Mouse (Mus musculus) monocyte, adult 5-6 weeks (primary cell): Measurements from ENCODE around the gene Gm6169. TPM values are rescaled to one million over a fixed set of nuclear protein-coding genes. Genes with fewer than 3 reads are reported as not detected.
"Not testable (repeated sequence)": the region's sequence is repeated elsewhere in the genome, so short reads cannot be mapped to it uniquely, and the experiment has no call there.

ENCODE experiments used
- ATAC-seq: fragments of 153-309, 156-312 bp; replicated peaks from 2 replicates; pipeline ENCODE4 v1.8.0; 2017; ENCODE audit warnings: mild to moderate bottlenecking; ENCODE audit not compliant: low TSS enrichment, insufficient number of reproducible peaks, severe bottlenecking, poor library complexity, low FRiP score
- total RNA-seq: library from RNA; stranded (forward); fragments of 200-1000, 200-491, 200-594 nt; gene quantifications from 3 replicates; pipeline ENCODE4 v1.2.3, GENCODE M21; 2017

Gm6169 gene
- total RNA-seq, result 1.2 to 5.6 TPM (median 1.3 TPM) in 3 replicates

DNA sequence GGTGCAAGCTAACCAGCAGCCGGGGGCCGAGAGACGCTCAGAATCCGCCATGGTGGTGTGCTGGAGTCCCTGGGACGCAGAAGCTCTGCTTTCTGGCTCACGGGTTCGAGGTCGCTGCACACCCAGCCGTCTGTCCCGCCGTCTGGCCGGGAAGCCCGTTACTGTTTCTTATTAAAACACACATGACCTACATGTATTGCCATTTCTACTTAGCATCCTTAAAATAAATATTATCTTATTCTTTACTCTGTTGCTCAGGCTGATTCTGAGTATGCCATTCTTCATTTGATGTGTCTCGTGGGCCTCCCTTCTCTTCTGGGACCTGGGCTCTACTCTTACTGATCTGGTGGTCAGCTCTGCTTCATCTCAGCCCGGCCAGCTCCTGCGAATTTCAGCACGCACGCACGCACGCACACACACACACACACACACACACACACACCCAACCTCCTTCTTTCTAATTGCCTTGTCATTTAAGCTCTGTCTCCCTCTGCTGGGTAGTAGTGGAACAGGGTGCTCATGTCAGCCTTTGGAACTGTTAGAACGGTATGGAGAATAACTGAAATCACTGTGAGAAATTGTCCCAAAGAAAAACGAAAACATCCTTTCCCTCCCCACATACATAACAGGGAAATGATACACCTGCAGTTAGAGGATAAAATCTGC, at the start of gene Gm6169:
Gene Gm6169, minus strand, starts transcription at position 51 of the 666 bp plus-strand sequence.
- ATAC-seq, result no peak; the same call in 1 of the 2 replicates

DNA sequence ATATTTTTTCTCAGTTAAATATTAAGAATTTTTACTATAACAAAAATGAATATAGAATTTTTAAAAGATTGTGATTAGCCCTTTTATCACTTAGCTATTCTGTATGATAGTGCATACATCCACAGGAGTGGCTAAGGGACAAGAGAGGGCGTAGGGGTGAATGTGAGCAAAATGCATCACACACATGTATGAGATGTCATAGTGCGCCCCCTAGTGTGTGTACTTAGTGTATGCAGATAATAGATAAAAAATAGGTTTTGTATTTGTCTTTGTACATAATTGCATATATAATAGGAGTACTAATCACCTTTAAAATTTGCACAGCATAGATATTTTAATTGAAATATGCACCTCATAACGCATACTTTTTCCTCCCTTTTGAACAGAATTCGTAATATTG, 46.8 kb upstream of the Gm6169 start:
- ATAC-seq, result peak; percentile 78

DNA sequence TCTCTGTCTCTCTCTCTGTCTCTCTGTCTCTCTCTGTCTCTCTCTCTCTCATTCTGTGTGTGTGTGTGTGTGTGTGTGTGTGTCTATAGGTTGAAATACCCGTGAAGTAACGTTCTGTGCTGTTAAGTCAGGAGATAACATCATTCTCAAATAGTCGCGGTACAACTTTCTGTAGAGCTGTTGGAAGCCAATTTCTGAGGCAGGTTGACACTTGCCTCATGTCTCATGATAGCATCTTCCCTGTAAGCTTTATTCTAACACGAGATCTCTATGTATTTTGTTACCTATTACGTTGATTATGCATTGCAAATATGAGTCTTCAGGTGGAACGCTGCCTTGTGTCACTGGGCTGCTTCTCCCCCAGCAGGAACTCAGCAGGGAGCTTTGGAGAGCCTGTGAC, 43.3 kb upstream of the Gm6169 start:
- no peak for ATAC-seq

DNA sequence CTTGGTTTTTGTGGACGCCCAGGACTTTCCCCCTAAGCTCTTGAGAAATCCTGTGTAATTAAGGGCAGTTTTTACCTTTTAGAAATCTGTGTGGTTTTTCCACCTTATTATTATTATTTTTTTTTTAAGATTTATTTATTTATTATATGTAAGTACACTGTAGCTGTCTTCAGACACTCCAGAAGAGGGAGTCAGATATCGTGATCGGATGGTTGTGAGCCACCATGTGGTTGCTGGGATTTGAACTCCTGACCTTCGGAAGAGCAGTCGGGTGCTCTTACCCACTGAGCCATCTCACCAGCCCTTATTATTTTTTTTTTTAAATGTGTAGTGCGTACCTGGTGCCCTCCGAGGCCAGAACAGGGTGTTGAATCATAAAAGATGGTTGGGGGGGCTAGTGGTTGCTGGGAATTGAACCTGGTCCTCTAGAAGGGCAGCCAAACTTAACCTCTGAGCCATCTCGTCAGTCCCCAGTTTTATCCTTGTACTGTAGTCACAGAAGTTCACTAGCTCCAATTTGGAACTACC, 39.4 kb upstream of the Gm6169 start:
- not testable (repeated sequence) for ATAC-seq

DNA sequence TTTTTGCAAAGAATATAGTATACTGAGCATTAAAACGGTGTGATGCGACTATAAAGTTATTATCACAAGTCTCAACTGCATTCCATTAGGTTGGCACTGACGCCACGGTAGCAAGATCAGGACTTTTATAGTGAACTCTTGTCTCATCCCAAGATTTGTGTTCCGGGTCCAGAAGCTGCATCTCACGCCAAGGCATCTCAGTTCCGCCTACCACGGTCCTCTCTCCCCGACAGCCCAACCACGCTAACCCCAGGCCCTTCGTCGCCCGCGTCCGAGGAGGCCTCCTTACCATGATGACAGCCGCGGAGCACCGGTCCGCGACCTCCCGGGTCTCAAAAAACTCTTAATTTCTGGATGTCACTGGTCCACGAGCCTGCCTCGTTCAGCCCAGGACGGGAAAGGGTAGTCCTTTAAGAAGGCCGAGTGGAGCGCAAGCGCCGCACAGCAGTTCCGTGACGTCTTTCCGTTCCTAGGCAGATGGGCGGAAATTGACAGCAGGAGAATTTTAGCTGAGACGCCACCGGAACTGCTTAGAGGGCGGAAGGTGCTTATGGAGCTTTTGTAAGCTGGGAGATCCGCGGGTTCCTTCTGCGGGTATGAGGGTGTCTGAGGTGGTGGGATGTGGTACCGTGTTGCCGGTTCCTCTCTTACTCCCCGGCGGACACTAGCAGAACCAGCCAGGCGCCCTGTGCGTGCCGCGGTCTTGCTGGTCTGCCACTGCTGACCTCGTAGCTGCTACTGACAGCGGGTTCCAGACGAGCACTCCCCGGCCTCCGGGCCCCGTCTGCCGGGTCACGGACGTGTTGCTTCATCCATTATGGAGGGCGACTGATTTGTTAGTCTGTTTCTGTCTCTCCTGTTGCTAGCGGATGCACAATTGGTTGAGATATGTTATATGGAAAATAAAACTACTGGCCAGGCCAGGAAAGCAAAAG, 38.7 kb upstream of the Gm6169 start, which contains the start of the genes Gfm2 and Nsa2:
Gene Gfm2, plus strand, starts transcription at position 472 of the 935 bp plus-strand sequence.
Gene Nsa2, minus strand, starts transcription at position 472 of the 935 bp plus-strand sequence.
- peak; percentile 98 for ATAC-seq

DNA sequence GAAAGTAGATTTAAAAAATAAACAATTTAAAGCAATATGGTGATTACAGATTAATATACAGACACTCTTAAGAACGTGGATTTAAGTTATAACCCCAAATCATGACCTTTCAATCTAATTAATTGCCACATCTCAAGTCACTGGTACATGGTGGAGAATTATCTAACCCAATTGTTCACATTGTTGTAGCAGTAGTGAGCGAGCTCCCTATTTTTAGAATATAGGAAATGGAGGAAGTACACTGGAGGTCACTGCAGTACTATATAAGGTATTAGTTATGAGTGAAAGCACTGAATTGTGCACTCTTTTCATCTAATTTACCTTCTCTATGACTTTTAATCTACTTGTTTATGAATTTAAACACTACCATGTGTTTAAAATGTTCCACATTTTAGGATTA, 31.4 kb upstream of the Gm6169 start:
- not testable (repeated sequence) for ATAC-seq

DNA sequence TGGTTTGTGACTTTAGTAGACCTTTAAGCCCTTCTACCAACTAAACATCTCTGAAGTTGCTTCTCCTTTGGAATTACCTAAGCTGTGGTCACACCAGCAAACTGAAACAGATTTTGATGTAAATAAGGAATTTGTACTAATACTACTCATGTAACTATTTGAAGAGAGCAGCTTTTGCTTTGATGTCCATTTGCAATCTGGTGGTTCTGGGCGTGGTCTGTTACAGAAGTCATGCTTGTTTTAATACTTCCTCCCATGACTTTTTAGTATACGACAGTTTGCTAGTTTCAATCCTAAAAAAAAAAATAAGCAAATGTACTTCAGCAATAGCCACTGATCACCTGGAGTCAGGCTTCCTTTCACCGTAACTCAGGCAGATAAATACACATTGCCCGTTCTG, 30.6 kb upstream of the Gm6169 start:
- peak; percentile 56; the same call in 1 of the 2 replicates for ATAC-seq

DNA sequence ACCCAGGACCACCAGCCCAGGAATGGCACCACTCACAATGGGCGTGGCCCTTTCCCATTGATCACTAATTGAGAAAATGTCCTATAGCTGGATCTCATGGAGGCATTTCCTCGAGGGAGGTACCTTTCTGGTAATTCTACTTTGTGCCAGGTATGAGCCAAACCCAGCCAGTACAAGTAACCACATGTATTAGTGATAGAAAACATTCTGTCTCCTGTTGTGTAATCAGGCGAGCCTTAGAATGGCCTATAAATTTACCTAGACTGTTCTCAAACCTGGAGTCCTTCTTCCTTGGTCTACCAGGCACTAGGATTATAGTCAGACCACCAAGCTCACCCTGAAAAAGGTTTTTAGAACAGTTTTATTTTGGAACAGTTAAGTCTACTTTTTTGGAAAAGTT, 22.3 kb upstream of the Gm6169 start:
- ATAC-seq, result no peak

DNA sequence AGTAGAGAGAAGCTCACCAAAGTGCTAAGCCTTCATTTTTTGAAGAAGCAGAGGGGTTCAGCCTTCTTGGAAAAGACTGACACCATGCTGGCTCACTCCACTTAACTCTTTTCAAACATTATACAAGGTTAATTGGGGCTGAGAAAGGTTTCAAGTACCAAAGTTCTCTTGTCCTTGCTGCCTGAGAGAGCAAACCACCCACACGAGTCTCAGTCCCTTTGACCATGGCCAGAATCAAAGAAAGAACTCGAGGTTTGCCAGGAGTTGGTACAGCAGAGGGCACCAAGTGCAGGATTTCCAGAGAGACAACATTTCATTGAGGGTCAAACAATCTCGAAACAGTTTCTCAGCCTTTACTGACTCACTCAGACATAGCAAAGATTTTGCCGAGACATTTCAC, 10.0 kb upstream of the Gm6169 start:
- ATAC-seq, result no peak

DNA sequence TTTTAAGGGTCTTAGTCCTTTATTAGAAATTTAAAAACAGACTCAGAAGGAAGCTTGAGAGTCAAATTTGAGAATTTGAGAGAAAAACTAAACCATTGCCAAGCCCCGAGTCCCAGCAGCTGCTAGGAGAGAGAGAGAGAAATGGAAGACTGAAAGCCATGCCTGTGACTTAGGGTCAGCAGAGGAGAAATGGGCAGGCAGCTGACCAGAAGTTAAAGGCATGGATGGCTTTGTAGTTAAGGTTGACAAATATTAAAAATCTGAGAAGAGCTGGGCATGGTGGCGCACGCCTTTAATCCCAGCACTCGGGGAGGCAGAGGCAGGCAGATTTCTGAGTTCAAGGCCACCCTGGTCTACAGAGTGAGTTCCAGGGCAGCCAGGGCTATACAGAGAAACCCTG, 8.7 kb upstream of the Gm6169 start:
- ATAC-seq, result not testable (repeated sequence)

DNA sequence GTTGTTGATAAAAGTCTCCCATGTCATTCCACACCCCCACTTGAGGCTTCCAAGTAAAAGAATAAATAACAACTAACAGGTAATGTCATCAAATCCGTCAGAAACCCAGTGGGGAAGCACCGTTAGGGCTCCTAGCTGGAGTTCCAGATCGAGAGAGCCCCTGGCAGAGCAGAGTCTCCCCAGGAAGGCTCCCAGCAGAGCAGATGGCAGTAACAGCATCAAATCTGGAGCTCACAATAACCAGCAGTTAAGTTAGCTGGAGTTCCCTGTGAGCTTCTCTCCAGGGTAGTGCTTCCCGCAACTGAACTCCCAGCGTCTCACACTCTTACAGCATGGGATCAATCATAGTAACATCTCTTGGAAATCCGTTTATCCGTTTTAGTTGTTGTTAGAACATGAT, 6.0 kb upstream of the Gm6169 start:
- ATAC-seq, result no peak

DNA sequence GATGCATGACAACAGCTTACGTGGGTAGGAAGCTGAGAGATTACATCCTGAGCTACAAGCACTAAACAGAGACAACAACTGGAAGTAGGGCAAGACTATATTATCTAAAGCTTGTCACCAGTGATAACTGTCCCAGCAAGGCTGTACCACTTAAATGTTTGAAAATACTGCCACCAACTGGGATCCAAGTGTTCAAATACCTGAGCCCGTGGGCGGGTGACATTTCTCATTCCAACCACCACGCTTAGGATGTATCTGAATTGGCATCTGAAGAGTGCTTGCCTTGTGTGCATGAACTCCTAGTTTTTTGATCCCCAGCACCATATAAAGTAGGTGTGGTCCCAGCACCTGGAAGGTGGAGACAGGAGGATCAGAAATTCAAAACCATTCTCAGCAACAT, 3.3 kb downstream of the Gm6169 start:
- no peak for ATAC-seq

DNA sequence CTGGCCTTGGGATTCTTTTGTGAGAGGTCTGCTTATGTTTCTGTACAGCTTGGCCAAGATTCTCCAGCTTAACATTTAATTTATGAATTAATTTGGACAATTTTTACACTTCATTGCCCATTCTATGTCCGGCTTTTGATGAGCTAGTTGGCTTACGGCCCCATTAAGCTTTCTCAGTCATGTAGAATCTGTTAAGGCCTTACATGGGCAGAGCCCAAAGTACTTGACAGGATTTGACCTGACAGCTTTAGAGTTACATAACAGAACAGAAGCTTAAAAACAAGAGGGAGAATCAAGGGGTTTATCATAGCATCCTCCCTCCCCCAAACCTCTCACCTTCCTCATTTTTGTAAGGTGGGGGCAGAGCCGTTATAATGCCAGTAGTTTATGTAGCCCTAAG, 10.9 kb downstream of the Gm6169 start:
- no peak for ATAC-seq

DNA sequence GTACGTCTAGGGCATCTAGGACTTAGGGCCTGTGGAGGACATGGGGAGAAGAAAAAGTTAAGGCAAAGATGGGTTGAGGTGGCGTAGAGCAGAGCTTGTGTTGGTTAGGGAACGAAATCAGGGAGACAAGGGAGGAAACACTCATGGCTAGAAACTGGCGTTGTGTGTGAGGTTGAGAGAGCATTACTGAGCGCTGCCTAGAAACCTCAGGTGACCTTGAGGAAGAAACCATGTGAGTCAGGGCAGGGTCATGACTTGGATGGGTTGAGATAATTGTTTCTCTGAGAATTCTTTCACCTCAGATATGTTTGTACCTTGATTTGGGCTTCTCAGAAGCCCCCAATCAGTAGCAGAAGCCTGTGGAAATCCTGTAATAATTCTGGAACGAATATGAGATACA, 11.6 kb downstream of the Gm6169 start:
- no peak for ATAC-seq

DNA sequence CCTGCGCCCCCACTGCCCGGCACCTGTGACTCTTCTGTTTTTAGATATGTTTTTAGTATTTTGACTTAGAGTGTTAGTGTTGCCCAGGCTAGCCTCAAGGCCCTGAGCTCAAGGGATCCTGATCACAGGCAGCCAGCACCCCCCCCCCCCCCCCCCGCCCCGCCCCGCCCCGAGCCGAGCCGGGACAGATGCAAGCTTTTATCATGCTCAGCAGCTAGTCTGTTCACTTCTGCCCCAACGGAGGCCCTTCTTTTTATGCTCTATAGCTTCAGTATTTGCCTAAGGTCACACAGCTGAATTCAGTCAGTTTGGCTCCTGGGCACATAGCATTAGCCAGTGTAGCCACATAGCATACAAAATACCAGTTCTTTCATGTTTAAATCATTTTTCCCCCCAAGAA, 12.7 kb downstream of the Gm6169 start:
- ATAC-seq, result no peak

DNA sequence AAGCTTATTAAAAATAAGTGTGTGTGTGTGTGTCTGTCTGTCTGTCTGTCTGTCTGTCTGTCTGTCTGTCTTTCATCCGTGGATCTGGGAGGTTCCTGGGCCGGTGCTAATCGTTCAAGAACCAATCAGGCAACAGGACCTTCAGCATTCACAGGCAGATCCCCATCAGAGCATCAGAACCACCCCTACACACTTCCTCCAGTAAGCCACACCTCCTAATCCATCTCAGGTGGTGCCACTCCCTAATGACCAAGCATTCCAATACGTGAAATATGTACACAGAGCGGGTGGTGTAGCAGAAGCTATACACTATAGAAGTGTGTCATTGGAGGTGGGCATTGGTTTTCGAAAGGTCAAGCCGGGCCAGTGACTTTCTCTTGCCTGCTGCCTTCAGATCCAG, 16.6 kb downstream of the Gm6169 start:
- no peak for ATAC-seq

DNA sequence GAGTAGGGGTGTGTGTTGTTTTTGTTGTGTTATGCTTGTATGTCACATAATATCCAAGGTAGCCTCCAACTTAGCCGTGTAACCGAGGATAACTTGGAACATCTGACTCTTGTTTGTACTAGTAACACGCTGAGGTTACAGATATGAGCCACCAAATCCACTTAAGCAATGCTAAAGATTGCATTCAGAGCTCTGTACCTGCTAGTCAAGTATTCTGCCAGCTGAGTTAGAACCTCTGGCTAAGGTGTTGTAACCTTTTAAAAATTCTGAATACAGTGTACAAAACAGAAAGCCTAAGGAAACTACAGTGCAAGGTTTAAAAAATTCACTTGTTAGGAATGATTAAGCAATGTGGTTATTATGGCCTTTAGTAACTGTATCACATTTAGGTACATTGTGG, 18.4 kb downstream of the Gm6169 start:
- ATAC-seq, result no peak

DNA sequence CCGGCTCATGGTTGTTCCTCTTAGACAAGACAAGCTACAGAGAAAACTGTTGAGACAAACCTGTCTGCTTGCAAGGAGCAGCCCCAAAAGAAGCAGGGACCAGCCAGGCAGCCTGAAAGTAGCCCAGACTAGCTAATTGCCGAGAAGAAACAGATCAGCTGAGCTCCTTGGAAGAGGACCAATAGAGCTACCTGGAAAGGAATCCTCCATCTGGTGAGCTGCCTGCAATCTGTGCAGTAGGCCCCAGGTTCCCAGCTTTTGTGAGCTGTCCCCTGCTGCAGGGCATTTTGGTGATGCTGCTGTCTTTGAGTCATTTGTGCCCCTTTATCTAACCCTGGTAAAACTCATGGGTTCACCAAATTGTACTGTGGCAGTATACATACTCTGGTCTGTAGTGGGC, 18.8 kb downstream of the Gm6169 start:
- no peak for ATAC-seq

DNA sequence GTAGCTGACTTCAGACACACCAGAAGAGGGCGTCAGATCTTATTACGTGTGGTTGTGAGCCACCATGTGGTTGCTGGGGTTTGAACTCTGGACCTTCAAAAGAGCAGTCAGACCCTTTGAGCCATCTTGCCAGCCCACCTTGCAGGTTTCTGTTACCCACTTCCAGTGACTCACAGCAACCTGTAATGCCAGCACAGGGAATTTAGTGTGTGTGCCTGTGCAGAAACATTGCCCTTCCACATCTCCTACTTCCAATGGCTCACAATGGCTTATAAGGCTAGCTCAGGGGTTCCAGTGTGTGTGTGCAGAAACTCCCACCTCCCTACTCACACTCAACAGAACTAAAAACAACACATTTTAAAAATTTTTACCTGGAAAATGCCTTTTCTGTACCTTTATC, 21.5 kb downstream of the Gm6169 start:
- no peak for ATAC-seq

DNA sequence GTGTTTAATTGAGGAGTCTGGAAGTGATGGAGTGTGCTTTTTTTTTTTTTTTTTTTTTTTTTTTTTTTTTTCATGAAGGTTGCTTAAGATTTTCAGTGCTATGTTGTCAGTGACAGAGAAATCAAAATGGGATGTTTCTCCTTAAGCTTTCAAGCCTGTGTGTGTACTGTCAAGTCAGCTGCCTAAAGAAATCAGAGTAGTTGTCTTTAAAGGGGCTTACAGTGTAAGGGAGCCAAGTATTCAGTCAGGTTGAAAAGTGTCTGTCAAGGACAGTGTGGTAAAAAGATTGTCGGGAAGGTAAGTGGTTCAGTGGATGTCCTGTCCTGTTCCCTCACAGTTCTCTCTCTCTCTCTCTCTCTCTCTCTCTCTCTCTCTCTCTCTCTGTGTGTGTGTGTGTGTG, 25.5 kb downstream of the Gm6169 start:
- no peak for ATAC-seq
